Mouse (Mus musculus) neural tube, embryonic 12.5 days (tissue): ENCODE results near the gene Tln1. TPM values are rescaled to one million over a fixed set of nuclear protein-coding genes. Genes with fewer than 3 reads are reported as not detected.
A peak's percentile ranks its signal among the peaks of the same experiment; 100 is the strongest.

Experiments used
- ATAC-seq: fragments of 200-750 bp; cut with Nextera tagmentation; 2 replicates; pipeline ENCODE4 v1.8.0; 2017; ENCODE audit warnings: low read depth, mild to moderate bottlenecking, moderate TSS enrichment, moderate library complexity; ENCODE audit not compliant: low FRiP score
- H3K27ac ChIP-seq: fragments of 300-500 bp; sonication (generic); 2 replicates; pipeline ENCODE4 v1.5.1; 2016
- H3K27me3 ChIP-seq: fragments of 300-500 bp; sonication (generic); replicated peaks from 2 replicates; pipeline ENCODE4 v1.6.1; 2016; ENCODE audit warnings: mild to moderate bottlenecking
- H3K36me3 ChIP-seq: fragments of 300-500 bp; sonication (generic); 2 replicates; pipeline ENCODE4 v1.6.1; 2016; ENCODE audit warnings: mild to moderate bottlenecking
- H3K4me1 ChIP-seq: fragments of 300-500 bp; sonication (generic); 2 replicates; pipeline ENCODE4 v1.6.1; 2016
- H3K4me2 ChIP-seq: fragments of 300-500 bp; sonication (generic); replicated peaks from 2 replicates; pipeline ENCODE4 v1.6.1; 2016; ENCODE audit warnings: mild to moderate bottlenecking
- H3K4me3 ChIP-seq: fragments of 300-500 bp; sonication (generic); 2 replicates; pipeline ENCODE4 v1.5.1; 2016
- H3K9ac ChIP-seq: fragments of 300-500 bp; sonication (generic); 2 replicates; pipeline ENCODE4 v1.6.1; 2016; ENCODE audit warnings: mild to moderate bottlenecking
- H3K9me3 ChIP-seq: fragments of 300-500 bp; sonication (generic); 2 replicates; pipeline ENCODE4 v1.6.1; 2016; ENCODE audit warnings: mild to moderate bottlenecking
- WGBS: fragments of 180-500 bp; shearing (Covaris S2); methylation state at CpG from one replicate; pipeline ENCODE4 v1.1.7; 2016; 5-methylcytosine and 5-hydroxymethylcytosine counted together
- polyA plus RNA-seq: library from polyadenylated mRNA; unstranded; fragments of >200 nt; fragmentation: Nextera tagmentation; extraction: Ambion mirVana; gene quantifications from 2 replicates; pipeline ENCODE4 v1.2.1, GENCODE M21; 2016

The Tln1 gene
- polyA plus RNA-seq, 1 experiment from 2014 or later = 59.6 TPM

- no peaks in the 10 kb centered on the region for H3K9me3 ChIP-seq
- H3K27me3 ChIP-seq = peaks cover 4% of the 10 kb centered on the region; the same call in 1 of the 2 replicates
- no peak overlapping the region for H3K4me3 ChIP-seq
- WGBS = 76% methylated on average over 8 of the region's 8 CpGs
- ATAC-seq = no peak; the same call in 1 of the 2 replicates
- H3K4me2 ChIP-seq = no peak overlapping the region
- H3K9ac ChIP-seq = no peak overlapping the region
- H3K27ac ChIP-seq = no peak overlapping the region
- H3K4me1 ChIP-seq = no peaks in the 10 kb centered on the region
- H3K36me3 ChIP-seq = peaks cover 43% of the 10 kb centered on the region
Measured at GRCm38 (mm10) chr4:43530081-43530501, 32.4 kb downstream of the Tln1 start.

GRCm38 (mm10) chr4:43528487-43528886 lies 34.0 kb downstream of the Tln1 start:
- Histone ChIP-seq H3K9ac (no peak overlapping the region), H3K27me3 (peaks cover 19% of the 10 kb centered on the region), H3K4me2 (no peak overlapping the region), H3K9me3 (no peaks in the 10 kb centered on the region), H3K36me3 (peaks cover 27% of the 10 kb centered on the region), H3K27ac (no peak overlapping the region), H3K4me3 (no peak overlapping the region), H3K4me1 (peaks cover 11% of the 10 kb centered on the region)
- ATAC-seq = no peak
- WGBS = 77% methylated on average over 9 of the region's 9 CpGs

DNA sequence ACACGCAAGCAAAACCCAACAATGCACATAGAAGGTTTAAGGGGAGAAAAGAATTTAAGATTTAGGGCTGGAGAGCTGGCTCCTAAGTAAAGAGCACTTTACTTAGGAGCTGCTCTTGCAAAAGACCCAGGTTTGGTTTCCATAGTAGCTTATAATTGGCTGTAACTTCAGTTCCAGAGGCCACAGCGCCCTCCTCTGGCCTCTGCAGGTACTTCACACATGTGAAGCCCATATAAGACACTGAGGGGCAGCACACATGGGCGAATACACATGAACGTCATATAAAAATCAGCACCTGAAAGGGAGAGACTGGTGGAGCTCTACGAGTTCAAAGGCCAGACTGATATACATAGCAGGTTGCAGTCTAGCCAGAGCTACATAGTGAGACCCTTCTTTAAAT lies 34.6 kb downstream of the Tln1 start:
- Histone ChIP-seq H3K27ac (no peak overlapping the region), H3K9me3 (no peaks in the 10 kb centered on the region), H3K4me2 (no peak overlapping the region), H3K9ac (no peak overlapping the region), H3K36me3 (peaks cover 21% of the 10 kb centered on the region), H3K27me3 (peaks cover 25% of the 10 kb centered on the region), H3K4me1 (peaks cover 17% of the 10 kb centered on the region), H3K4me3 (no peak overlapping the region)
- ATAC-seq = no peak
- 66% methylated on average over 5 of the region's 5 CpGs for WGBS

DNA sequence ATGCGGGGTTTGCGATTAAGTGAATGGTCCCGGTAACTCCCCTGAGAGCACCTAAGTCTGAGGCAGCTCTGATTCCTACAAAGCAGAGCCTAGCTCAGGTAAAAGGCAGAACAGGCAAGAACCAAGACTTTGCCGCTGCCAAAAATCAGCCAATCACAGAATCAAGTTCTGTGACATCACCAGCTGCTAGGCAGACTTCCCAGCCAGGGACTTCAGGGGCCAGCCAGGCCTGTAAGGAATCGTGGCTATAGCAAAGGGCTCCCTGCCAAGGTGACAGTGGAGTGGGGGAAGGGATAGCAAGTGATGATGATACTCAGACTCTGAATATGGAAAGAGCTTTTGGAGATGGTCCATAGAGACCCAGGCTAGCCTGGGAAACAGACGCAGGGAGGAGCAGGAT lies 42.5 kb downstream of the Tln1 start:
- WGBS = 14% methylated on average over 6 of the region's 6 CpGs
- H3K4me2 ChIP-seq = peak overlapping the region; percentile 32
- no peak overlapping the region for H3K4me3 ChIP-seq
- peaks cover 25% of the 10 kb centered on the region for H3K4me1 ChIP-seq
- no peak for ATAC-seq
- no peaks in the 10 kb centered on the region for H3K36me3 ChIP-seq
- H3K27me3 ChIP-seq = peaks cover 42% of the 10 kb centered on the region
- no peak overlapping the region for H3K9ac ChIP-seq
- no peaks in the 10 kb centered on the region for H3K9me3 ChIP-seq
- H3K27ac ChIP-seq = no peak overlapping the region

GRCm38 (mm10) chr4:43519551-43519950 lies 42.9 kb downstream of the Tln1 start:
- Histone ChIP-seq H3K4me1 (peaks cover 25% of the 10 kb centered on the region), H3K4me3 (no peak overlapping the region), H3K4me2 (peak overlapping the region; percentile 32), H3K36me3 (no peaks in the 10 kb centered on the region), H3K27ac (no peak overlapping the region), H3K27me3 (peaks cover 38% of the 10 kb centered on the region), H3K9ac (no peak overlapping the region), H3K9me3 (no peaks in the 10 kb centered on the region)
- 15% methylated on average over 10 of the region's 10 CpGs for WGBS
- no peak for ATAC-seq

DNA sequence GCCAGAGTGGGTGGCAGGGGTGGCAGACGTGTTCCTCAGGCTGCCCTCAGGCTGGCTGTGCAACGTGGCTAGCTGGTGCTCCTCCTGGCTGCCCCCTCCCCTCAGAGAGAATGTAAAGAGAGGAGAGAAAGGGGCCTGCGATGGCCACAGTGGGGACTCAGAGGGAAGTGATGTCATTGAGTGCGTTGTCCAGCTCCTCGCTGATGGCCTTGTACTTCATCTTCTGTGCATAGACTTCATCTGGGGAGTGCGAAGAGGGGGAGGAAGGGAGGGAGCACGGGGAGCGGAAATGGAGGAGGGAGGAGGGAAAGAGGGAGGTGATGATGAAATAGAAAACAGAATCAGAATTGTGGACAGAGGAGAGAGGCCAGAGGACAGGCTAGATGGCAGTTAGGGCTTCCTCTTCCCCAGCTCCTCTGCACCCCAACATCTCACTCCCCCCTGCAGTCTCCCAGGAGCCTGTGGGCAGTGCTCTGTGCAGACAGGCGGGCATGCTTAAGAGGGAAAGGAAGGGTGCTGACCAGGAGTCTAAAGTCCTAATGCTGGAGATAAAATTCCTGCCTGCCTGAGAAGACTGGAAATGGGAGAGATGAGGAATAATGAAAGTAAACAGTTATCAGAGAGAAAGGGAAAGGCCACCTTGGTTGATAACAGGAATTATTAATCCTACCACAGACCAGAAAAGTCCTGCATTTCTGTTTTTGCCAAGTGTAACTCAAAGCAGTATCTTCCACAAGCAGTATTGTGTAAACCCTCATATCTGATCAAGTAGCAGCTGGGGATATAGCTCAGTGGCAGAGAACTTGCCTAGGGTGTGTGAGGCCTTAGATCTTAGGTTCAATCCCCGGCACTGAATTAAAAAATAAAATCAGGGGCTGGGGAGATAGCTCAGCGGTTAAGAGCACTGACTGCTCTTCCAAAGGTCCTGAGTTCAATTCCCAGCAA lies 46.5 kb downstream of the Tln1 start:
- Histone ChIP-seq H3K9ac (no peak overlapping the region; the same call in 1 of the 2 replicates), H3K4me1 (0 out of 2 replicates have a peak, but pooled peaks cover 8% of the 10 kb centered on the region), H3K9me3 (no peaks in the 10 kb centered on the region), H3K36me3 (no peaks in the 10 kb centered on the region), H3K4me2 (no peak overlapping the region), H3K27me3 (peaks cover 9% of the 10 kb centered on the region; the same call in 1 of the 2 replicates), H3K4me3 (no peak overlapping the region), H3K27ac (no peak overlapping the region)
- no peak for ATAC-seq
- WGBS = 69% methylated on average over 11 of the region's 11 CpGs

DNA sequence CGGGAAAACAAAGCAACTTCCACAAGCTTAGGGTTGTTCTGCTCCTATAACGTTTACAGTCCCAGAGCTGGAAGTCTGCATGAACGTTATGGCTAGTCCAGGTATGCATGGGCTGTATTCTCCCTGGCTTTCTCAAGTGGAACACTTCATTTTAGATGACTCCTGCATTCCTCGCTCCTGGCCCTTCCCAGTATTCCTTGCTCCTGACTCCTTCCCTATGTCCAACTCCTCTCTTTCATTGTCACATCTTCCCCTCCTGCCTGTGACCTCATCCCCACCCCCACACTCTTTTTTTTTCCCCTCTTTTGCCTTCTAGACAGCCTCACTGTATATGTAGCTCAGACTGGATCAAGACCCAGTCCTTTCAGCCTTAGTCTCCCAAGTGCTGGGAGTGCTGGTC lies 48.7 kb downstream of the Tln1 start:
- Histone ChIP-seq H3K36me3 (no peaks in the 10 kb centered on the region), H3K4me3 (no peak overlapping the region), H3K9ac (no peak overlapping the region), H3K27ac (no peak overlapping the region), H3K27me3 (peaks cover 10% of the 10 kb centered on the region), H3K9me3 (no peaks in the 10 kb centered on the region), H3K4me2 (no peak overlapping the region), H3K4me1 (peaks cover 9% of the 10 kb centered on the region)
- no peak for ATAC-seq
- WGBS = 84% methylated on average over 4 of the region's 4 CpGs

GRCm38 (mm10) chr4:43513300-43513699 lies 49.2 kb downstream of the Tln1 start:
- Histone ChIP-seq H3K36me3 (no peaks in the 10 kb centered on the region), H3K4me2 (no peak overlapping the region), H3K9ac (no peak overlapping the region), H3K27me3 (peaks cover 15% of the 10 kb centered on the region), H3K4me3 (no peak overlapping the region), H3K9me3 (no peaks in the 10 kb centered on the region), H3K27ac (no peak overlapping the region), H3K4me1 (peaks cover 11% of the 10 kb centered on the region)
- WGBS = 91% methylated on average over 4 of the region's 4 CpGs
- no peak for ATAC-seq

DNA sequence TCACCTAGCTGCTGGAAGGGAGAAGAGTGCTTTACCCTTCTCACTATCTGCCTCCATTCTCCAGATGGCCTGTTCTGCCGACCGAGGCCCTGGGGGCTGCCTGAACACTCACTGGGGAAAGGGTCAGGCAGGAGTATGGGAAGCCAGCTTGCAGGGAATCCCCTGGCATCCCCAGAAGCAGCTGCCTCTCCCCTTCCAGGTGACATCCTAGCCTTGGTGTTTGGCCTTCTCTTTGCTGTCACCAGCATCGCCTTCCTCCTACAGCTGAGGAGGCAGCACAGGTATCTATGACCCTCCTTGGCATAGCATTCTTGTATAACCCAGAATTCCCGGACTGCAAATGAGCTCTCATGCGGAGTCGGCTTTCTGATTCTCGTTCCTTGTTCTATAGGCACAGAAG lies 49.8 kb downstream of the Tln1 start:
- no peaks in the 10 kb centered on the region for H3K9me3 ChIP-seq
- H3K36me3 ChIP-seq = no peaks in the 10 kb centered on the region
- H3K27me3 ChIP-seq = peaks cover 19% of the 10 kb centered on the region
- no peak overlapping the region for H3K4me3 ChIP-seq
- no peak overlapping the region for H3K9ac ChIP-seq
- peaks cover 17% of the 10 kb centered on the region for H3K4me1 ChIP-seq
- no peak for ATAC-seq
- WGBS = 71% methylated on average over 7 of the region's 7 CpGs
- H3K27ac ChIP-seq = no peak overlapping the region
- no peak overlapping the region for H3K4me2 ChIP-seq

- Histone ChIP-seq H3K27ac (no peak overlapping the region), H3K36me3 (no peaks in the 10 kb centered on the region), H3K9ac (no peak overlapping the region), H3K4me3 (no peak overlapping the region), H3K27me3 (peaks cover 26% of the 10 kb centered on the region), H3K4me1 (peaks cover 17% of the 10 kb centered on the region), H3K4me2 (no peak overlapping the region), H3K9me3 (no peaks in the 10 kb centered on the region)
- ATAC-seq = no peak
- WGBS = 78% methylated on average over 19 of the region's 19 CpGs
Measured at GRCm38 (mm10) chr4:43511675-43512454, 50.6 kb downstream of the Tln1 start.

GRCm38 (mm10) chr4:43509109-43509508 lies 53.4 kb downstream of the Tln1 start:
- Histone ChIP-seq H3K4me2 (peak overlapping the region; percentile 59), H3K4me3 (peak overlapping the region; percentile 23; the same call in 1 of the 2 replicates), H3K4me1 (peaks cover 17% of the 10 kb centered on the region), H3K36me3 (no peaks in the 10 kb centered on the region), H3K9ac (no peak overlapping the region), H3K27me3 (peaks cover 31% of the 10 kb centered on the region), H3K9me3 (no peaks in the 10 kb centered on the region), H3K27ac (no peak overlapping the region)
- no peak for ATAC-seq
- 18% methylated on average over 9 of the region's 9 CpGs for WGBS

GRCm38 (mm10) chr4:43508666-43508997 lies 53.9 kb downstream of the Tln1 start:
- ATAC-seq = peak; percentile 37
- Histone ChIP-seq H3K27me3 (peaks cover 31% of the 10 kb centered on the region), H3K9me3 (no peaks in the 10 kb centered on the region), H3K4me2 (peak overlapping the region; percentile 59), H3K4me1 (peaks cover 17% of the 10 kb centered on the region), H3K4me3 (peak overlapping the region; percentile 23), H3K36me3 (no peaks in the 10 kb centered on the region), H3K27ac (no peak overlapping the region), H3K9ac (peak overlapping the region; percentile 35; the same call in 1 of the 2 replicates)
- WGBS = 10% methylated on average over 13 of the region's 13 CpGs
